Mouse (Mus musculus): ENCODE measurements around the gene Sohlh2. TPM values are rescaled to one million over a fixed set of nuclear protein-coding genes. Genes with fewer than 3 reads are reported as not detected.

Gene Sohlh2
- total RNA-seq, 2 experiments from 2014 or later, result not detected

Small RNA genes lying within 50 kb of the gene (microRNA-seq; reads per million reads assigned to microRNA genes)
- gene Gm22029, result 0 reads per million in 2 experiments

Other genes with a start within 250 kb of the Sohlh2 start
- gene Ccna1, start 126.5 kb upstream of the Sohlh2 start, total RNA-seq (2021), result under 1 TPM; 0.26 to 0.37 TPM
- gene Spg20, start 69.9 kb upstream of the Sohlh2 start, total RNA-seq (2021), result 10 to 100 TPM; 32.5 to 35.6 TPM
- gene Ccdc169, start 44.7 kb upstream of the Sohlh2 start, total RNA-seq (2021), result under 1 TPM in 1 of 2 experiments, not detected in 1; 0.10 TPM
- gene Dclk1, start 60.3 kb downstream of the Sohlh2 start, total RNA-seq (2021), result 1 to 10 TPM; 7.4 to 7.5 TPM